17 mouse cellular contexts compared by ENCODE assay signal in the genomic region with DNA sequence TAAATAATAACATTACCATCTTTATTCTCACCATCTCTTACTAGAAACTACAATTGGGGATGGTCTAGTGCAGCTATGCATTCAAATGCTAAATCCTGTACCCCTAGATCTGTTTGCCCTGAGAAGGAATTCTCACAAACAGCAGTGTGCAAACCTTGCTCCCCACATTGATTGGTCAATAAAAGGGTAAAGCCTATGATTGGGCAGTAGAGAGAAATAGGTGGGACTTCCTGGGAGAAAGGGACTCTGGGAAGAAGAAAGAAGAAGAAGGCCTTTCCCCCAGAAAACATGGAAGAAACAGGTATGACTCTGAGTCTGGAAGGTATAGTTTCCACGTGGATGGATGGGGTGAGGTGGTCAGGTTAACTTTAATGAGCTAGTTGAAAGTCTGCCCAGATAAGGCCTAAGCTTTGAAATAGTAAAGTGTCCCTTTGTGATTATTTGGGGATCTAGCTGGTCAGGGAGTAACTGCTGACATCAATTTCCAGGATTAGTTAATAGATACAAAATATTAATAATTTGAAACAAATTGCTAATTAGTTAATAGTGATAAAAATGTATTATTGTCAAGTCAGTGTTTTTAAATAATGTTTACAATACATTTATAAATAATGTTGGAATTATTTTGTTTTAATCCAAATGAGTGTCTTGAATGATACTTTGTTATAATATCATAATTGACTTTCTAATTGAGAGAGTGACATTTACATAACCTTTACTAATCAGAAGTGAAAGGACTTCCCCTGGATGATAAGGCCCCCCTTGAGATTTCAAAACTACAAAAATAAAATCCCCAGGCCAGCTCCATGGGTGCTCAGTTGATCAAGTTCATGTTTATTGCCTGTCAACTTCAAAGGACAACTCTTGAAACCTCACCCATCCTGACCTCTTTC. TPM values are rescaled to one million over a fixed set of nuclear protein-coding genes. Genes with fewer than 3 reads are reported as not detected.
DNase-seq lines count a peak whose midpoint lies in the region; ATAC-seq and TF ChIP-seq lines count a peak whose summit lies in the region.
"Had no signal": no experiment of that assay in that cellular context is flagged by ENCODE, and none has a peak within 500 bp of the region (broad histone marks: within the 10 kb centered on the region; RNA-seq: fewer than 3 reads in every experiment).

No protein-coding gene starts in this region.

- H3K4me3 ChIP-seq in liver, embryonic 12.5 days: peak overlapping the region; percentile 32
- no peak overlapping the region for H3K4me3 ChIP-seq in layer of hippocampus, adult 2 months
- H3K4me3 ChIP-seq: heart, embryonic 15.5 days; hindbrain, embryonic 13.5 days; neural tube, embryonic 13.5 days had no signal

- H3K9ac ChIP-seq in liver, embryonic 12.5 days: no peak overlapping the region
- H3K9ac ChIP-seq: heart, embryonic 15.5 days; hindbrain, embryonic 13.5 days; neural tube, embryonic 13.5 days had no signal

- DNase-seq in 3134 (ENCODE audit: extremely low read depth, insufficient read length, low spot score): peak; percentile 52
- peak; percentile 43 for DNase-seq in CD4-positive, CD25-positive, alpha-beta regulatory T cell, adult 2 months (ENCODE audit: low read depth, low spot score)
- DNase-seq in R1 (ENCODE audit: low read depth, low spot score): peak; percentile 91
- no peak for DNase-seq in layer of hippocampus, adult 2 months (ENCODE audit: low spot score in 2 of 2)
- no peak for DNase-seq in layer of hippocampus, postnatal 10 days (ENCODE audit: low spot score in 2 of 2)
- DNase-seq in heart, adult 18-20 months: no peak
- DNase-seq in thymus, postnatal 36 days: no peak
- DNase-seq: adrenal gland, postnatal 10 days; cerebellum, postnatal 10 days; gastrocnemius, postnatal 14 days; kidney, adult 18-20 months; kidney, postnatal 25 days; lung, postnatal 4 days had no signal

- H3K36me3 ChIP-seq in liver, embryonic 12.5 days: no peaks in the 10 kb centered on the region
- H3K36me3 ChIP-seq: heart, embryonic 15.5 days; hindbrain, embryonic 13.5 days; neural tube, embryonic 13.5 days had no signal

- peaks cover 32% of the 10 kb centered on the region; the same call in 1 of the 2 replicates for H3K4me1 ChIP-seq in liver, embryonic 12.5 days
- H3K4me1 ChIP-seq: hindbrain, embryonic 13.5 days; neural tube, embryonic 13.5 days had no signal

- H3K9me3 ChIP-seq in liver, embryonic 12.5 days (replicated peaks): no peaks in the 10 kb centered on the region
- H3K9me3 ChIP-seq: heart, embryonic 15.5 days; hindbrain, embryonic 13.5 days; neural tube, embryonic 13.5 days had no signal

- peak overlapping the region; percentile 22; the same call in 1 of the 2 replicates for H3K27ac ChIP-seq in liver, embryonic 12.5 days
- no peak overlapping the region for H3K27ac ChIP-seq in layer of hippocampus, adult 2 months
- H3K27ac ChIP-seq: heart, embryonic 15.5 days; hindbrain, embryonic 13.5 days; neural tube, embryonic 13.5 days had no signal

- ATAC-seq in liver, embryonic 12.5 days: peak; percentile 71; the same call in 1 of the 2 replicates

- WGBS in liver, embryonic 12.5 days (ENCODE audit: insufficient replicate concordance): 58% methylated on average over 1 of the region's 1 CpGs

- no peak for TF ChIP-seq CTCF in layer of hippocampus, adult 2 months (conservative IDR thresholded peaks at IDR 0.05)

- H3K27me3 ChIP-seq in liver, embryonic 12.5 days (replicated peaks): no peaks in the 10 kb centered on the region
- H3K27me3 ChIP-seq: heart, embryonic 15.5 days; hindbrain, embryonic 13.5 days; neural tube, embryonic 13.5 days had no signal

- peak overlapping the region; percentile 35 for H3K4me2 ChIP-seq in liver, embryonic 12.5 days
- H3K4me2 ChIP-seq: heart, embryonic 15.5 days; hindbrain, embryonic 13.5 days; neural tube, embryonic 13.5 days had no signal

RNA-seq across cellular contexts. Expression of gene Kif2a, which starts 12.3 kb away (rescaled TPM):
- 30.0 and 36.8 TPM in 2 replicates for polyA plus RNA-seq in liver, embryonic 12.5 days (2016; fragmentation: Nextera tagmentation; extraction: Ambion mirVana)
- 100 to 1,000 TPM; 117 to 120 TPM for total RNA-seq in layer of hippocampus, adult 2 months (2021)
- 100 to 1,000 TPM; 166 to 197 TPM for total RNA-seq in layer of hippocampus, postnatal 10 days (2021)
- 10 to 100 TPM; 31.0 to 32.4 TPM for total RNA-seq in heart, adult 18-20 months (2021)

Comparison
In these comparisons a context has a peak if more than half of its experiments do, and no peak if none do; other contexts are left out.
1. DNase-seq: peak in 3134 (single experiment), CD4-positive, CD25-positive, alpha-beta regulatory T cell, adult 2 months (single experiment) and R1 (single experiment); none in layer of hippocampus, adult 2 months (0 of 2), layer of hippocampus, postnatal 10 days (0 of 2), heart, adult 18-20 months (0 of 2) and thymus, postnatal 36 days (0 of 2).